Mouse (Mus musculus) embryonic facial prominence, embryonic 14.5 days (tissue): ENCODE data around the gene A430033K04Rik. TPM values are rescaled to one million over a fixed set of nuclear protein-coding genes. Genes with fewer than 3 reads are reported as not detected.

ENCODE experiments used
- ATAC-seq: fragments of 200-750 bp; cut with Nextera tagmentation; 2 replicates; pipeline ENCODE4 v1.8.0; 2017; ENCODE audit warnings: low read depth, moderate number of reproducible peaks, moderate TSS enrichment
- DNase-seq: peaks from one replicate; pipeline ENCODE4 v3.0.0-alpha.2; 2015; ENCODE audit warnings: low spot score
- H3K27ac ChIP-seq: fragments of 300-500 bp; sonication (generic); replicated peaks from 2 replicates; pipeline ENCODE4 v1.5.1; 2014; ENCODE audit warnings: low read depth, mild to moderate bottlenecking, low read length, moderate library complexity
- H3K27me3 ChIP-seq: fragments of 300-500 bp; sonication (generic); replicated peaks from 2 replicates; pipeline ENCODE4 v1.6.1; 2014; ENCODE audit warnings: low read length; ENCODE audit not compliant: control insufficient read depth, insufficient read depth
- H3K36me3 ChIP-seq: fragments of 300-500 bp; sonication (generic); 2 replicates; pipeline ENCODE4 v1.6.1; 2014; ENCODE audit warnings: low read length, mixed read lengths; ENCODE audit not compliant: control insufficient read depth, insufficient read depth
- H3K4me1 ChIP-seq: fragments of 300-500 bp; sonication (generic); 2 replicates; pipeline ENCODE4 v1.6.1; 2014; ENCODE audit warnings: antibody characterized with exemption, low read length; ENCODE audit not compliant: control insufficient read depth, insufficient read depth
- H3K4me2 ChIP-seq: fragments of 300-500 bp; sonication (generic); 2 replicates; pipeline ENCODE4 v1.6.1; 2014; ENCODE audit warnings: low read depth, mild to moderate bottlenecking, low read length, moderate library complexity, mixed read lengths
- H3K4me3 ChIP-seq: fragments of 300-500 bp; sonication (generic); 2 replicates; pipeline ENCODE4 v1.5.1; 2014; ENCODE audit warnings: low read depth, mild to moderate bottlenecking, low read length
- H3K9ac ChIP-seq: fragments of 300-500 bp; sonication (generic); 2 replicates; pipeline ENCODE4 v1.6.1; 2014; ENCODE audit warnings: low read depth, mild to moderate bottlenecking, low read length, moderate library complexity, mixed read lengths
- H3K9me3 ChIP-seq: fragments of 300-500 bp; sonication (generic); 2 replicates; pipeline ENCODE4 v1.6.1; 2016; ENCODE audit warnings: low read length; ENCODE audit not compliant: control insufficient read depth
- WGBS: fragments of 180-500 bp; shearing (Covaris S2); extraction: QIAGEN DNeasy Blood & Tissue Kit; methylation state at CpG from one replicate; pipeline ENCODE4 v1.1.7; 2014; 5-methylcytosine and 5-hydroxymethylcytosine counted together
- polyA plus RNA-seq: library from polyadenylated mRNA; unstranded; fragments of >200 nt; fragmentation: Nextera tagmentation; extraction: Ambion mirVana; gene quantifications from 2 replicates; pipeline ENCODE4 v1.2.1, GENCODE M21; 2014

A430033K04Rik gene
- 9.4 and 11.1 TPM in 2 replicates for polyA plus RNA-seq

DNA sequence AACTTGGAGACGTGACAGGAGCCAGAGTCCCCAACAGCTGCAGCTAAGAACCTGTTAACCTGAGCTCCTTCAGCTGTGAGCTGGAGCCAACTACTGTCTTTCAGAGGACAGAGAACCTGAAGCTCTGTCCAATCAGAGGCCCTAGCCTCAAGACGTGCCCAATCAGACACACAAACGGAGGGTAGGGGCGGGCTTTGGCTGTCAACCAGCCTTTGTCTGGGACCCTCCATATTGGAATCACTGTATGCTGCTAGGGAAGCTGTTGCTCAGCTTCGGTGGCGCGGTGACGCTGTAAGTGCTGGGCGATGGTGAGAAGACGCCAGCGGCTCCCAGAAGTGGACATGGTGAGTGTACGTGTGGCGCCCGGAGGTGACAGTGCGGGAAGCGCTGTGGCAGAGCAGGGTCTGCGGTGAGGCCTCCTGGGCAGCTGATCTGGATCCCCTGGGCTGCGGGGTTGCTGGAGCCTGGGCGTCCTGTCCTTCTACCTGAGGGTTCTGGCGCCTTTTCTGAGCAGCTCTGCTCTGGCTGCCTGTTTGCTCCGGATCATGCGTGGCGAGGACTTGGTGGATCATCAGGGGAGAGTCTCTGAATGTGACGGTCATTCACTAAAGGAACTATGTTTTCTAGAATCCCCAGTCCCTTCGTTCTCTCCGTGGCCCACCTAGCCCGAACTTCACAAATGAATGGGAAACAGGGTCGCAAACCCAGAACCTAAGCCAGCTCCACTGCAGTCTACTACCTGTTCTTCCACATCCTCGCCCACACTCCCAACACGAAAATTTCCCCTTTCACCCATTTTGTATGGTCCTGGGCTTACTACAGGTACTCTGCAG lies at the start of gene A430033K04Rik:
A430033K04Rik (plus strand) TSS at position 215 of the 833 bp plus-strand sequence.
- H3K9me3 ChIP-seq: peaks cover 6% of the 10 kb centered on the region
- H3K4me1 ChIP-seq: peaks cover 11% of the 10 kb centered on the region; the same call in 1 of the 2 replicates
- ATAC-seq (peak; percentile 95), DNase-seq (peak; percentile 98)
- peak within 1 kb of the TSS; percentile 72 for H3K4me2 ChIP-seq
- peak within 1 kb of the TSS; percentile 82 for H3K4me3 ChIP-seq
- H3K9ac ChIP-seq: peak within 1 kb of the TSS; percentile 91
- 1% methylated on average over 20 of the region's 30 CpGs for WGBS
- peaks cover 6% of the 10 kb centered on the region for H3K36me3 ChIP-seq
- peak within 1 kb of the TSS; percentile 85 for H3K27ac ChIP-seq
- no peaks in the 10 kb centered on the region for H3K27me3 ChIP-seq

GRCm38 (mm10) chr5:138587396-138587795 lies 35.3 kb upstream of the A430033K04Rik start:
- H3K36me3 ChIP-seq: no peaks in the 10 kb centered on the region
- H3K27ac ChIP-seq: no peak overlapping the region
- H3K4me2 ChIP-seq: no peak overlapping the region
- H3K9me3 ChIP-seq: peaks cover 12% of the 10 kb centered on the region; the same call in 1 of the 2 replicates
- no peak overlapping the region for H3K9ac ChIP-seq
- DNase-seq (no peak), ATAC-seq (no peak)
- no peak overlapping the region for H3K4me3 ChIP-seq
- no peaks in the 10 kb centered on the region for H3K4me1 ChIP-seq
- no peaks in the 10 kb centered on the region for H3K27me3 ChIP-seq
- 87% methylated on average over 6 of the region's 6 CpGs for WGBS

DNA sequence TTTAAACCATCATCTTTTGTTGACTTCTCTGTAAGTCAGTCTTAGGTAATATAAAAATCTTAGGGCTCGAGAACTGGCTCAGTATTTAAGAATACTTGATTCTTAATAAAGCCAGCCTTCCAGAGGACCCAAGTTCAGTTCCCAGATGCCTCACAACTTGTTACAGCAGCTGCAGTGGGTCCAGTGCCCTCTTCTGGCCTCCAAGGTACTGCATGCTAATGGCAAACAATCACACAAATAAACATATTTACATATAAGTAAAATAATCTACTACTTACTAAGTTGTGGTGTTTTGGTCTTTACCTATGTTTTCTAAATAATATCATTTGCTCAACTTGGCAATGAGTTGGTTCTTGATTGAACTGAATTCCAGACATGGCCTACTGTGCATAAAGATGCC lies 4.3 kb upstream of the A430033K04Rik start:
- Histone ChIP-seq H3K4me2 (peak overlapping the region; percentile 53), H3K36me3 (peaks cover 51% of the 10 kb centered on the region), H3K4me1 (no peaks in the 10 kb centered on the region), H3K4me3 (peak overlapping the region; percentile 79), H3K9me3 (peaks cover 51% of the 10 kb centered on the region), H3K27ac (no peak overlapping the region), H3K9ac (no peak overlapping the region), H3K27me3 (no peaks in the 10 kb centered on the region)
- no peak for ATAC-seq
- DNase-seq: no peak
- 94% methylated on average over 1 of the region's 1 CpGs for WGBS

- Histone ChIP-seq H3K9ac (peak within 1 kb of the TSS; percentile 96), H3K36me3 (peaks cover 40% of the 10 kb centered on the region), H3K4me2 (peak within 1 kb of the TSS; percentile 54), H3K27ac (peak within 1 kb of the TSS; percentile 99), H3K4me1 (peaks cover 10% of the 10 kb centered on the region; the same call in 1 of the 2 replicates), H3K4me3 (peak within 1 kb of the TSS; percentile 79), H3K9me3 (peaks cover 40% of the 10 kb centered on the region), H3K27me3 (no peaks in the 10 kb centered on the region)
- DNase-seq (peak; percentile 99), ATAC-seq (peak; percentile 96)
- WGBS: under 1% methylated on average over 37 of the region's 43 CpGs
Observed at GRCm38 (mm10) chr5:138619211-138620128, 3.2 kb upstream of the A430033K04Rik start, which contains the start of gene Zfp68. TSS of gene Zfp68 (minus strand) at chr5:138619761.

DNA sequence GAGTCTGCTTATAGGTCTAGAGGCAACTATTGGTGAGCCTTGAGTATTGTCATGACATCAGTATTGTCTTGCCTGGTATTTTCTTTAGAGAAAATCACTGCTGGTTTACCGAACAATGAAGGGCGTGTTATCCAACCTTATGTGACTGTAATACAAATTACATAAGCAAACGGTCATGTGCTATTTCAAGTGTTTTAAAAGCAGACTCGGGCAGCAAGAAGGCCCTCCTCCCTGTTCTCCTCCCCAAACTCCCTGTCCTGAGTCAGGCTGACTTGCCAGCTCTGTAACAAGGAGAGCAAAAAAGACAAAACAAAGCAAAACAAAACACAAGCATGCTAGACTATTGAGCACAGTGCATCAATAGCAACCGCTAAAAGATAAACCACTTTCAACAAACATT lies 1.8 kb upstream of the A430033K04Rik start:
- Histone ChIP-seq H3K27ac (no peak overlapping the region), H3K4me3 (no peak overlapping the region), H3K9me3 (peaks cover 26% of the 10 kb centered on the region), H3K4me1 (peaks cover 11% of the 10 kb centered on the region; the same call in 1 of the 2 replicates), H3K9ac (no peak overlapping the region), H3K4me2 (no peak overlapping the region), H3K27me3 (no peaks in the 10 kb centered on the region), H3K36me3 (peaks cover 27% of the 10 kb centered on the region)
- DNase-seq (no peak), ATAC-seq (no peak)
- 82% methylated on average over 5 of the region's 5 CpGs for WGBS

DNA sequence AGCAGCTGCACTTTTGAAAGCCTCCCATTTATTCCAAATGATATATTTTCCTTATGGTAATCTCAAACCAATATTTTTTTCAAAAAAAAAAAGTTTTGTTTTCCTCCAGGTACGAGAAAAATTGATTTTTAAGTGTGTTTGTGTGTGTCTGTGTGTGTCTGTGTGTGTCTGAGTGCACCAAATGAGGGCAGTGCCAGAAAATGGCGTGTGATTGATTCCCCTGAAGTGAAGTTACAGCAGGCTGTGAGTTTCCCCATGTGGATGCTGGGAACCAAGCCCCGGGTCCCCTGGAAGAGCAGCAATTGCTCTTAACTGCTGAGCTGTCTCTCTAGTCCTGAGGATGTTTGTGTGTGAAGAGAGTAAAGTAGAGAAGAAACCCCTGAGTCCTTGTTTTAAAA lies 818 bp downstream of the A430033K04Rik start:
- peak overlapping the region; percentile 72 for H3K4me2 ChIP-seq
- H3K36me3 ChIP-seq: peaks cover under 1% of the 10 kb centered on the region
- peak overlapping the region; percentile 82 for H3K4me3 ChIP-seq
- H3K27me3 ChIP-seq: no peaks in the 10 kb centered on the region
- H3K27ac ChIP-seq: peak overlapping the region; percentile 85
- WGBS: 14% methylated on average over 3 of the region's 3 CpGs
- H3K9me3 ChIP-seq: no peaks in the 10 kb centered on the region
- DNase-seq: peak; percentile 29
- H3K4me1 ChIP-seq: peaks cover 11% of the 10 kb centered on the region; the same call in 1 of the 2 replicates
- H3K9ac ChIP-seq: peak overlapping the region; percentile 91
- ATAC-seq: no peak

DNA sequence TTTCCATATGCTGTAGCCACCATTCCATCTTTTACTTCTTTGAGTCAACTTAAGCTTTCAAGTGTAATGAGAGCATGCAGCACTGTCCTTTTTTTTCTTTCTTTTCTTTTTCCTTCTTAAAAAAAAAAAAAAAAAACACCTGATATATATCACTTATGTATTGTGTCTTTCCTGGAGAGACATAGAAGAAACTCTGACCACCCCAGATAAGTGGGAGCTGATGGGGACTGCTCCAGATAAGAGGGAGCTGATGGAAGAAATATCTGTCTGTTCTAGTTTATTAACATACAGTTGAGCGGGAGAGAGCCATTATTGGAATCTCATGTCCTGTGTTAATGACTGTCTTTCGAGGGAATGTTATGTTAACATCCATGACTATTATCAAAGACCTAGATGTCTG lies 13.8 kb downstream of the A430033K04Rik start:
- H3K4me2 ChIP-seq: no peak overlapping the region
- no peaks in the 10 kb centered on the region for H3K4me1 ChIP-seq
- H3K27me3 ChIP-seq: no peaks in the 10 kb centered on the region
- H3K27ac ChIP-seq: no peak overlapping the region
- 96% methylated on average over 2 of the region's 2 CpGs for WGBS
- no peak overlapping the region for H3K4me3 ChIP-seq
- peaks cover 59% of the 10 kb centered on the region for H3K36me3 ChIP-seq
- no peak for DNase-seq
- no peak for ATAC-seq
- H3K9ac ChIP-seq: no peak overlapping the region
- no peaks in the 10 kb centered on the region for H3K9me3 ChIP-seq

GRCm38 (mm10) chr5:138641081-138641480 lies 18.4 kb downstream of the A430033K04Rik start:
- H3K4me1 ChIP-seq: no peaks in the 10 kb centered on the region
- no peaks in the 10 kb centered on the region for H3K27me3 ChIP-seq
- peaks cover 73% of the 10 kb centered on the region for H3K36me3 ChIP-seq
- DNase-seq: no peak
- H3K9me3 ChIP-seq: no peaks in the 10 kb centered on the region
- no peak overlapping the region for H3K27ac ChIP-seq
- H3K4me3 ChIP-seq: no peak overlapping the region
- 91% methylated on average over 3 of the region's 3 CpGs for WGBS
- no peak for ATAC-seq
- H3K9ac ChIP-seq: no peak overlapping the region
- no peak overlapping the region for H3K4me2 ChIP-seq
